Mouse (Mus musculus) heart, adult 8-10 months (tissue): Measurements from ENCODE around the gene H2al1h. TPM values are rescaled to one million over a fixed set of nuclear protein-coding genes. Genes with fewer than 3 reads are reported as not detected.

ENCODE experiments used
- total RNA-seq, 4 experiments: library from RNA; stranded (reverse); gene quantifications; 2 replicates each; pipeline ENCODE4 v1.2.4; 2022

The H2al1h gene
- total RNA-seq, 4 experiments from 2014 or later = not detected

Other genes with a start within 250 kb of the H2al1h start
- not detected for gene H2al1a, start 22.2 kb upstream of the H2al1h start, total RNA-seq
- gene H2al1b, start 19.1 kb upstream of the H2al1h start, total RNA-seq = not detected
- gene H2al1c, start 15.8 kb upstream of the H2al1h start, total RNA-seq = not detected
- gene H2al1d, start 12.7 kb upstream of the H2al1h start, total RNA-seq = not detected
- not detected for gene H2al1e, start 9.6 kb upstream of the H2al1h start, total RNA-seq
- gene H2al1f, start 6.3 kb upstream of the H2al1h start, total RNA-seq = not detected
- gene H2al1g, start 3.2 kb upstream of the H2al1h start, total RNA-seq = not detected
- gene H2al1i, start 3.2 kb downstream of the H2al1h start, total RNA-seq = not detected
- not detected for gene H2al1j, start 6.3 kb downstream of the H2al1h start, total RNA-seq